Mouse (Mus musculus): ENCODE results near the gene Olfr1305. TPM values are rescaled to one million over a fixed set of nuclear protein-coding genes. Genes with fewer than 3 reads are reported as not detected.

Olfr1305 gene
- not detected in 2 replicates for total RNA-seq (2021)
- long read RNA-seq, experiment 1, result 0 reads
- long read RNA-seq, experiment 2, result 0 reads

- no peak for DNase-seq
Measured at GRCm38 (mm10) chr2:111877049-111877448, at the start of gene Olfr1305. Olfr1305 (minus strand) TSS chr2:111877149.

GRCm38 (mm10) chr2:111916171-111916570, 39.2 kb upstream of the Olfr1305 start, which contains the start of gene Olfr1306:
Olfr1306 (minus strand) TSS chr2:111916271.
- DNase-seq, result no peak

- DNase-seq, result no peak
Measured at GRCm38 (mm10) chr2:111820240-111820639, 56.7 kb downstream of the Olfr1305 start, which contains the start of gene Olfr1303. Olfr1303 (minus strand) TSS chr2:111820340.

Other genes with a start within 250 kb of the Olfr1305 start
- not detected in 2 replicates for gene Olfr1298, start 227.9 kb downstream of the Olfr1305 start, total RNA-seq (2021)
- not detected in 2 replicates for gene Olfr1299, start 215.7 kb downstream of the Olfr1305 start, total RNA-seq (2021)
- gene Olfr1301, start 126.1 kb downstream of the Olfr1305 start, total RNA-seq (2021), result not detected in 2 replicates
- not detected in 2 replicates for gene Olfr1302, start 99.7 kb downstream of the Olfr1305 start, total RNA-seq (2021)
- not detected in 2 replicates for gene Olfr1303, start 56.8 kb downstream of the Olfr1305 start, total RNA-seq (2021)
- gene Olfr1306, start 39.1 kb upstream of the Olfr1305 start, total RNA-seq (2021), result not detected in 2 replicates
- 0.04 TPM in 1 of 2 replicates, not detected in the other for gene Olfr1307, start 72.3 kb upstream of the Olfr1305 start, total RNA-seq (2021)
- gene Olfr1308, start 87.8 kb upstream of the Olfr1305 start, total RNA-seq (2021), result not detected in 2 replicates
- not detected in 2 replicates for gene Olfr1309, start 113.1 kb upstream of the Olfr1305 start, total RNA-seq (2021)
- not detected in 2 replicates for gene Olfr1310, start 135.6 kb upstream of the Olfr1305 start, total RNA-seq (2021)
- not detected in 2 replicates for gene Olfr1311, start 147.3 kb upstream of the Olfr1305 start, total RNA-seq (2021)
- not detected in 2 replicates for gene Olfr1312, start 173.1 kb upstream of the Olfr1305 start, total RNA-seq (2021)
- gene Olfr1313, start 200.7 kb upstream of the Olfr1305 start, total RNA-seq (2021), result not detected in 2 replicates
- gene Olfr1314, start 219.6 kb upstream of the Olfr1305 start, total RNA-seq (2021), result not detected in 2 replicates
- gene Olfr1315-ps1, start 238.3 kb upstream of the Olfr1305 start, total RNA-seq (2021), result not detected in 2 replicates

Data from adrenal gland, postnatal 14 days (tissue).